Mouse (Mus musculus): ENCODE measurements around the gene Igfbp3. TPM values are rescaled to one million over a fixed set of nuclear protein-coding genes. Genes with fewer than 3 reads are reported as not detected.

The Igfbp3 gene
- polyA plus RNA-seq (2016; fragmentation: Nextera tagmentation; extraction: Ambion mirVana) = 26.2 and 43.9 TPM in 2 replicates

GRCm38 (mm10) chr11:7213501-7214341 is at the start of gene Igfbp3:
Gene Igfbp3 (minus strand): TSS chr11:7213923.
- peak within 1 kb of the TSS; percentile 76 for H3K9ac ChIP-seq
- H3K4me2 ChIP-seq (replicated peaks) = peak within 1 kb of the TSS; percentile 89
- peaks cover 18% of the 10 kb centered on the region for H3K4me1 ChIP-seq
- WGBS = under 1% methylated on average over 69 of the region's 104 CpGs
- H3K36me3 ChIP-seq = no peaks in the 10 kb centered on the region
- no peaks in the 10 kb centered on the region for H3K9me3 ChIP-seq (replicated peaks)
- H3K27me3 ChIP-seq = peaks cover 45% of the 10 kb centered on the region
- H3K27ac ChIP-seq = peak within 1 kb of the TSS; percentile 66; the same call in 1 of the 2 replicates
- ATAC-seq (ENCODE audit: low FRiP score) = peak; percentile 91
- peak within 1 kb of the TSS; percentile 70 for H3K4me3 ChIP-seq

GRCm38 (mm10) chr11:7250870-7251269 is 37.1 kb upstream of the Igfbp3 start:
- Histone ChIP-seq H3K4me3 (no peak overlapping the region), H3K4me1 (no peaks in the 10 kb centered on the region), H3K27me3 (no peaks in the 10 kb centered on the region), H3K27ac (no peak overlapping the region), H3K9me3 (replicated peaks) (no peaks in the 10 kb centered on the region), H3K4me2 (replicated peaks) (no peak overlapping the region), H3K9ac (no peak overlapping the region), H3K36me3 (no peaks in the 10 kb centered on the region)
- 93% methylated on average over 5 of the region's 5 CpGs for WGBS
- no peak for ATAC-seq (ENCODE audit: low FRiP score)

GRCm38 (mm10) chr11:7250415-7250814 is 36.7 kb upstream of the Igfbp3 start:
- no peak overlapping the region for H3K27ac ChIP-seq
- no peaks in the 10 kb centered on the region for H3K4me1 ChIP-seq
- no peak overlapping the region for H3K4me3 ChIP-seq
- 89% methylated on average over 2 of the region's 2 CpGs for WGBS
- no peak overlapping the region for H3K4me2 ChIP-seq (replicated peaks)
- no peaks in the 10 kb centered on the region for H3K36me3 ChIP-seq
- no peak for ATAC-seq (ENCODE audit: low FRiP score)
- H3K27me3 ChIP-seq = no peaks in the 10 kb centered on the region
- no peak overlapping the region for H3K9ac ChIP-seq
- no peaks in the 10 kb centered on the region for H3K9me3 ChIP-seq (replicated peaks)

GRCm38 (mm10) chr11:7244782-7245181 is 31.1 kb upstream of the Igfbp3 start:
- no peak for ATAC-seq (ENCODE audit: low FRiP score)
- no peak overlapping the region for H3K4me3 ChIP-seq
- H3K36me3 ChIP-seq = no peaks in the 10 kb centered on the region
- 76% methylated on average over 1 of the region's 1 CpGs for WGBS
- H3K27ac ChIP-seq = no peak overlapping the region
- no peaks in the 10 kb centered on the region for H3K9me3 ChIP-seq (replicated peaks)
- H3K9ac ChIP-seq = no peak overlapping the region
- no peaks in the 10 kb centered on the region for H3K27me3 ChIP-seq
- H3K4me2 ChIP-seq (replicated peaks) = no peak overlapping the region
- H3K4me1 ChIP-seq = no peaks in the 10 kb centered on the region

- H3K9ac ChIP-seq = no peak overlapping the region
- no peak for ATAC-seq (ENCODE audit: low FRiP score)
- peaks cover 3% of the 10 kb centered on the region; the same call in 1 of the 2 replicates for H3K4me1 ChIP-seq
- no peaks in the 10 kb centered on the region for H3K27me3 ChIP-seq
- 54% methylated on average over 4 of the region's 4 CpGs for WGBS
- H3K4me3 ChIP-seq = no peak overlapping the region
- H3K27ac ChIP-seq = no peak overlapping the region
- H3K4me2 ChIP-seq (replicated peaks) = no peak overlapping the region
- H3K36me3 ChIP-seq = no peaks in the 10 kb centered on the region
- H3K9me3 ChIP-seq (replicated peaks) = no peaks in the 10 kb centered on the region
These were observed 25.5 kb upstream of the Igfbp3 start for GRCm38 (mm10) chr11:7239041-7239740.

GRCm38 (mm10) chr11:7238546-7238945 is 24.8 kb upstream of the Igfbp3 start:
- ATAC-seq (ENCODE audit: low FRiP score) = no peak
- peaks cover 3% of the 10 kb centered on the region; the same call in 1 of the 2 replicates for H3K4me1 ChIP-seq
- 93% methylated on average over 6 of the region's 6 CpGs for WGBS
- H3K9ac ChIP-seq = no peak overlapping the region
- no peaks in the 10 kb centered on the region for H3K36me3 ChIP-seq
- H3K4me2 ChIP-seq (replicated peaks) = no peak overlapping the region
- H3K27ac ChIP-seq = no peak overlapping the region
- no peak overlapping the region for H3K4me3 ChIP-seq
- H3K27me3 ChIP-seq = no peaks in the 10 kb centered on the region
- H3K9me3 ChIP-seq (replicated peaks) = no peaks in the 10 kb centered on the region

- H3K9ac ChIP-seq = no peak overlapping the region
- no peak overlapping the region for H3K4me3 ChIP-seq
- no peak for ATAC-seq (ENCODE audit: low FRiP score)
- H3K4me1 ChIP-seq = peaks cover 3% of the 10 kb centered on the region; the same call in 1 of the 2 replicates
- no peaks in the 10 kb centered on the region for H3K9me3 ChIP-seq (replicated peaks)
- 69% methylated on average over 6 of the region's 6 CpGs for WGBS
- no peaks in the 10 kb centered on the region for H3K27me3 ChIP-seq
- H3K36me3 ChIP-seq = no peaks in the 10 kb centered on the region
- no peak overlapping the region for H3K4me2 ChIP-seq (replicated peaks)
- H3K27ac ChIP-seq = no peak overlapping the region
These were observed 24.0 kb upstream of the Igfbp3 start for GRCm38 (mm10) chr11:7237712-7238111.

GRCm38 (mm10) chr11:7236751-7237150 is 23.0 kb upstream of the Igfbp3 start:
- H3K9me3 ChIP-seq (replicated peaks) = no peaks in the 10 kb centered on the region

GRCm38 (mm10) chr11:7234981-7235609 is 21.4 kb upstream of the Igfbp3 start:
- H3K27ac ChIP-seq = no peak overlapping the region
- ATAC-seq (ENCODE audit: low FRiP score) = no peak
- no peak overlapping the region for H3K9ac ChIP-seq
- H3K36me3 ChIP-seq = no peaks in the 10 kb centered on the region
- no peak overlapping the region for H3K4me3 ChIP-seq
- 56% methylated on average over 3 of the region's 3 CpGs for WGBS
- no peak overlapping the region for H3K4me2 ChIP-seq (replicated peaks)
- no peaks in the 10 kb centered on the region for H3K9me3 ChIP-seq (replicated peaks)
- H3K27me3 ChIP-seq = no peaks in the 10 kb centered on the region
- peaks cover 3% of the 10 kb centered on the region; the same call in 1 of the 2 replicates for H3K4me1 ChIP-seq

More at GRCm38 (mm10) chr11:7236751-7237150, 23.0 kb upstream of the Igfbp3 start:
- no peak overlapping the region for H3K4me3 ChIP-seq
- ATAC-seq (ENCODE audit: low FRiP score) = no peak
- no peak overlapping the region for H3K9ac ChIP-seq
- peaks cover 3% of the 10 kb centered on the region; the same call in 1 of the 2 replicates for H3K4me1 ChIP-seq
- H3K27ac ChIP-seq = no peak overlapping the region
- H3K4me2 ChIP-seq (replicated peaks) = no peak overlapping the region
- no peaks in the 10 kb centered on the region for H3K36me3 ChIP-seq
- WGBS = 78% methylated on average over 2 of the region's 2 CpGs
- H3K27me3 ChIP-seq = no peaks in the 10 kb centered on the region

- no peak for ATAC-seq (ENCODE audit: low FRiP score)
- H3K9ac ChIP-seq = no peak overlapping the region
- no peak overlapping the region for H3K4me2 ChIP-seq (replicated peaks)
- no peak overlapping the region for H3K27ac ChIP-seq
- no peaks in the 10 kb centered on the region for H3K9me3 ChIP-seq (replicated peaks)
- no peaks in the 10 kb centered on the region for H3K27me3 ChIP-seq
- 62% methylated on average over 1 of the region's 1 CpGs for WGBS
- H3K36me3 ChIP-seq = no peaks in the 10 kb centered on the region
- H3K4me3 ChIP-seq = no peak overlapping the region
- peaks cover 3% of the 10 kb centered on the region; the same call in 1 of the 2 replicates for H3K4me1 ChIP-seq
These were observed 20.7 kb upstream of the Igfbp3 start for GRCm38 (mm10) chr11:7234436-7234835.

- no peak for ATAC-seq (ENCODE audit: low FRiP score)
- WGBS = 86% methylated on average over 2 of the region's 2 CpGs
These were observed 19.6 kb upstream of the Igfbp3 start for GRCm38 (mm10) chr11:7233333-7233732.

GRCm38 (mm10) chr11:7231958-7232357 is 18.2 kb upstream of the Igfbp3 start:
- H3K4me3 ChIP-seq = no peak overlapping the region
- H3K27me3 ChIP-seq = no peaks in the 10 kb centered on the region
- 90% methylated on average over 4 of the region's 4 CpGs for WGBS
- no peaks in the 10 kb centered on the region for H3K9me3 ChIP-seq (replicated peaks)
- H3K27ac ChIP-seq = no peak overlapping the region
- no peaks in the 10 kb centered on the region for H3K4me1 ChIP-seq
- no peak overlapping the region for H3K9ac ChIP-seq
- H3K36me3 ChIP-seq = no peaks in the 10 kb centered on the region
- ATAC-seq (ENCODE audit: low FRiP score) = no peak
- no peak overlapping the region for H3K4me2 ChIP-seq (replicated peaks)

More at GRCm38 (mm10) chr11:7233333-7233732, 19.6 kb upstream of the Igfbp3 start:
- H3K27ac ChIP-seq = no peak overlapping the region
- H3K27me3 ChIP-seq = no peaks in the 10 kb centered on the region
- no peak overlapping the region for H3K4me3 ChIP-seq
- peaks cover 3% of the 10 kb centered on the region; the same call in 1 of the 2 replicates for H3K4me1 ChIP-seq
- H3K4me2 ChIP-seq (replicated peaks) = no peak overlapping the region
- H3K9me3 ChIP-seq (replicated peaks) = no peaks in the 10 kb centered on the region
- no peaks in the 10 kb centered on the region for H3K36me3 ChIP-seq
- H3K9ac ChIP-seq = no peak overlapping the region
